Mouse (Mus musculus) limb, embryonic 14.5 days (tissue): ENCODE data around the gene Kif16b. TPM values are rescaled to one million over a fixed set of nuclear protein-coding genes. Genes with fewer than 3 reads are reported as not detected.

ENCODE experiments used
- ATAC-seq: fragments of 200-750 bp; cut with Nextera tagmentation; 2 replicates; pipeline ENCODE4 v1.8.0; 2017; ENCODE audit warnings: low read depth, moderate number of reproducible peaks, moderate TSS enrichment; ENCODE audit not compliant: low FRiP score
- DNase-seq: peaks from one replicate; pipeline ENCODE4 v3.0.0-alpha.2; 2015; ENCODE audit warnings: low spot score
- H3K27ac ChIP-seq: fragments of 300-500 bp; sonication (generic); replicated peaks from 2 replicates; pipeline ENCODE4 v1.5.1; 2014; ENCODE audit warnings: low read depth, mild to moderate bottlenecking, low read length, moderate library complexity, mixed read lengths
- H3K27me3 ChIP-seq: fragments of 300-500 bp; sonication (generic); 2 replicates; pipeline ENCODE4 v1.6.1; 2014; ENCODE audit warnings: low read length, mixed read lengths; ENCODE audit not compliant: control insufficient read depth, insufficient read depth
- H3K36me3 ChIP-seq: fragments of 300-500 bp; sonication (generic); 2 replicates; pipeline ENCODE4 v1.6.1; 2014; ENCODE audit warnings: mild to moderate bottlenecking, low read length, moderate library complexity, mixed read lengths; ENCODE audit not compliant: control insufficient read depth, insufficient read depth
- H3K4me1 ChIP-seq: fragments of 300-500 bp; sonication (generic); 2 replicates; pipeline ENCODE4 v1.6.1; 2014; ENCODE audit warnings: antibody characterized with exemption, low read length, mixed read lengths; ENCODE audit not compliant: control insufficient read depth, insufficient read depth
- H3K4me2 ChIP-seq: fragments of 300-500 bp; sonication (generic); replicated peaks from 2 replicates; pipeline ENCODE4 v1.6.1; 2014; ENCODE audit warnings: low read depth, mild to moderate bottlenecking, low read length, moderate library complexity; ENCODE audit not compliant: severe bottlenecking
- H3K4me3 ChIP-seq: fragments of 300-500 bp; sonication (generic); replicated peaks from 2 replicates; pipeline ENCODE4 v1.5.1; 2014; ENCODE audit warnings: low read length
- H3K9ac ChIP-seq: fragments of 300-500 bp; sonication (generic); 2 replicates; pipeline ENCODE4 v1.6.1; 2014; ENCODE audit warnings: mild to moderate bottlenecking, low read depth, low read length, moderate library complexity; ENCODE audit not compliant: severe bottlenecking
- H3K9me3 ChIP-seq: fragments of 300-500 bp; sonication (generic); 2 replicates; pipeline ENCODE4 v1.6.1; 2016; ENCODE audit warnings: low read length; ENCODE audit not compliant: control insufficient read depth
- POLR2A ChIP-seq: fragments of 200-500 bp; IDR thresholded peaks from 2 replicates; pipeline ENCODE4 v1.8.0; 2012; ENCODE audit warnings: inconsistent platforms, mild to moderate bottlenecking, moderate library complexity, borderline replicate concordance; ENCODE audit not compliant: insufficient read depth, insufficient read length; ENCODE audit errors: extremely low read depth
- WGBS: fragments of 180-500 bp; shearing (Covaris S2); extraction: QIAGEN DNeasy Blood & Tissue Kit; methylation state at CpG from one replicate; pipeline ENCODE4 v1.1.7; 2014; 5-methylcytosine and 5-hydroxymethylcytosine counted together
- polyA plus RNA-seq, 2 experiments: library from polyadenylated mRNA; depleted of rRNA in 1 of 2; stranded (reverse) in 1 of 2; unstranded in 1 of 2; fragments of >200 nt; fragmentation: Nextera tagmentation in 1 of 2; extraction: Ambion mirVana in 1 of 2; gene quantifications; 2 replicates each; pipeline versions ENCODE4 v1.2.1 to v1.2.3; 2012 to 2014

Gene Kif16b
- polyA plus RNA-seq, 2 experiments = 7.9 to 10.6 TPM

GRCm38 (mm10) chr2:142633996-142634559 is 267.3 kb downstream of the Kif16b start:
- no peak for ATAC-seq
- Histone ChIP-seq H3K27ac (no peak overlapping the region), H3K9ac (no peak overlapping the region), H3K9me3 (no peaks in the 10 kb centered on the region), H3K4me3 (no peak overlapping the region), H3K36me3 (no peaks in the 10 kb centered on the region), H3K4me1 (no peaks in the 10 kb centered on the region), H3K4me2 (no peak overlapping the region), H3K27me3 (no peaks in the 10 kb centered on the region)
- WGBS = 82% methylated on average over 6 of the region's 6 CpGs
- no peak for DNase-seq
- TF ChIP-seq POLR2A = no peak

DNA sequence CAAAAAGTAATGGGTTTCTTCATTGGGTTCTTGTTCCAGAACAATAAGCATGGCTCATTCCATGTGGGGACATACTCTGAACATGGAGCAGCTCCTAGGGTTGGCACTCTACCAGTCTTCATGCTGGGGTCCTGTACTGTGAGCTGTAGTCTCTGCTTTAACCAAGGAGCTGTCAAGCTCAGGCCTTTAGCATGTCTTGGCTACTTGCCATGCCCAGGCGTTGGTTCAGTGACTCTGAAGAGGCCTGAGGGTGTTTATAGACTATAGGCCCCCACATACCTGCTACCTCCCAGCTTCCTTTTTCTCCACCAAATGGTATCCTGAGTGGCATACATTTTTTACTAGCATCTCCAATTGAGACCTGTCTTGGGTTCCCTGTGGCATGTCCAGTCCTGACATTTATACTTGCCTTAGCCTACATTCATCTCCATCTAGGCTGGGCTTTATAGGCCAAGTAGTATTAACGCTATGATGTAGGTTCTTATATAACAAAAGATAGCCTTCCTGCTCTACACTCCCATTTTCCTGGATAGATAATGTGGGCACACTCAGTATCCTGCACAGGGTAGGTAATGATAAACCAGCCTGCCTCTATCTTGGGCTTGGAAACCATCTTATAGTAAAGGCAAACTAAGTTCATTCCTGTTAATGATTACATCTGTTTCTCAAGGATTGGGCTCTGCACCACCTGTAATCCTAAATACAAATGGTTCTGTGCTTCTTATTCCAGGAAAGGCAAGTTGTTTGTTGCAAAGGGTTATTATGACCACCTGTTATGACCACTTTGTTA is 271.6 kb downstream of the Kif16b start:
- H3K4me1 ChIP-seq = no peaks in the 10 kb centered on the region
- no peaks in the 10 kb centered on the region for H3K36me3 ChIP-seq
- no peak for ATAC-seq
- no peak overlapping the region for H3K4me2 ChIP-seq
- no peaks in the 10 kb centered on the region for H3K9me3 ChIP-seq
- H3K27me3 ChIP-seq = no peaks in the 10 kb centered on the region
- no peak for DNase-seq
- no peak for TF ChIP-seq POLR2A
- no peak overlapping the region for H3K27ac ChIP-seq
- no peak overlapping the region for H3K4me3 ChIP-seq
- H3K9ac ChIP-seq = no peak overlapping the region
- WGBS = 65% methylated on average over 2 of the region's 2 CpGs

DNA sequence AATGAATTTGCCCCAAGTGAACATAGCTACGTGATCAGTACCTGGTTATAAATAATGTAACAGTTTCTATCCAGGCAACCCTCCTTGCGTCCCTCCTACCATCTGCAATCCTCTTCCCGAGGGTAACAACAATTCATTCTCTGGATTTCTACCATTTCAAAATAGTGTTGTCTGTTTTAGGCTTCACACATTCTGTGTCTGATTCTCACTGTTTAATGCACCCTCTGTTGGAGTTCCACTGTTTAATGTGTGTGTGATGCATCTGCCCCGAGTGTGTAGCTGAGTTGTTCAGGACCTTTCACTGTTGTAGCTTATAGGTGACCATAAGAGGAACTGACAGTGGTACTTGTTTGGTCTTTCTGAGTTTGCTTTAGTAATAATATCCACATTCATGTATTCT is 275.6 kb downstream of the Kif16b start:
- WGBS = 84% methylated on average over 4 of the region's 4 CpGs
- Histone ChIP-seq H3K4me3 (no peak overlapping the region), H3K9ac (no peak overlapping the region), H3K9me3 (no peaks in the 10 kb centered on the region), H3K27ac (no peak overlapping the region), H3K36me3 (no peaks in the 10 kb centered on the region), H3K4me2 (no peak overlapping the region), H3K4me1 (no peaks in the 10 kb centered on the region), H3K27me3 (no peaks in the 10 kb centered on the region)
- TF ChIP-seq POLR2A = no peak
- DNase-seq = no peak
- ATAC-seq = no peak

DNA sequence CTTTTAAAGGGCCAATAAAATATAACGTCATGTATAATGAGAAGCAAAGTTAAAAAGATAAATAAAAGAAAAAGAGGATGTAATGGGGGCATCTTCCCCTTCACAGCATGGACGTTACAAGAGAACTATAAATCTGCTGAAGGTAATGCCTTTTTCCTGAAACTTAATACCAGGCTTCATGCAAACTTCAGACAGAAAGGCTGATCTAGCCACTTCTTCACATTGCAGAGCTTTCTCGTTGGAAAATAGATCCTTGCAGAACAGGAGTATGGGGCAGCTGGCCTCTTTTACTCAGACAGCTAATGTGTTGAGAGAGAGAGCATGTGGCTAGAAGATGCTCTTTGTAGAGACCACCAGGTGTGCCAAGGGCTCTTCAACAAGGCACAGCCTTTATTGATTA is 276.2 kb downstream of the Kif16b start:
- Histone ChIP-seq H3K27me3 (no peaks in the 10 kb centered on the region), H3K9ac (no peak overlapping the region), H3K4me2 (no peak overlapping the region), H3K36me3 (no peaks in the 10 kb centered on the region), H3K27ac (no peak overlapping the region), H3K4me1 (no peaks in the 10 kb centered on the region), H3K9me3 (no peaks in the 10 kb centered on the region), H3K4me3 (no peak overlapping the region)
- 14% methylated on average over 3 of the region's 3 CpGs for WGBS
- DNase-seq (no peak), ATAC-seq (no peak)
- TF ChIP-seq POLR2A = no peak

DNA sequence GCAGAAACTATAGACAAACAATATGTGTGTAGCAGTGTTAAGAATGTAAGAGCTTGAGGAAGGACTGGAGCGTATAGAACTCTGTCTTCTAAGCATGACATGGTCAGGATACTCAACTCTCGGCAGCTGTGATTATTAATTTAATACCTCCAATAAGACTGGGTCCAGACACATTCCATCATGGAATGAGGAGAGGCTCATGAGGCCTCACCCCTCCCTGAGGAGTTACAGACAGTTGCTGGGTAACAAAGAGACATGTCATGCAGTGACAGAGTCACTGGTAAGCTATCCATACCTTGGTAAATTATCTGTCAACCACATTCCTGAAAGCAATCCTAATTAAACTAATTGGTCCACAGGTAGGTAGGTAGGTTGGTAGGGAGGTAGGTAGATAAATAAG is 277.1 kb downstream of the Kif16b start:
- Histone ChIP-seq H3K36me3 (no peaks in the 10 kb centered on the region), H3K4me1 (no peaks in the 10 kb centered on the region), H3K9me3 (no peaks in the 10 kb centered on the region), H3K27me3 (no peaks in the 10 kb centered on the region), H3K4me2 (no peak overlapping the region), H3K9ac (no peak overlapping the region), H3K27ac (no peak overlapping the region), H3K4me3 (no peak overlapping the region)
- no peak for DNase-seq
- ATAC-seq = no peak
- TF ChIP-seq POLR2A = no peak
- WGBS = 86% methylated on average over 2 of the region's 2 CpGs
